Mouse (Mus musculus): Measurements from ENCODE around the gene Dnhd1. TPM values are rescaled to one million over a fixed set of nuclear protein-coding genes. Genes with fewer than 3 reads are reported as not detected.
A peak's percentile ranks its signal among the peaks of the same experiment; 100 is the strongest.
"Not testable (repeated sequence)": the region's sequence is repeated elsewhere in the genome, so short reads cannot be mapped to it uniquely, and the experiment has no call there.

Dnhd1 gene
- polyA plus RNA-seq, 1 experiment = 0.56 TPM

- Histone ChIP-seq H3K4me1 (ENCODE audit: control insufficient read depth, insufficient read depth, insufficient read length, low read length) (no peaks in the 10 kb centered on the region; the same call in 1 of the 2 replicates), H3K36me3 (ENCODE audit: control insufficient read depth, insufficient read depth, low read length) (peaks cover 24% of the 10 kb centered on the region), H3K27ac (ENCODE audit: insufficient read depth, low read depth, low read length) (no peak overlapping the region), H3K4me3 (ENCODE audit: low read depth, low read length) (no peak overlapping the region), H3K27me3 (ENCODE audit: control insufficient read depth, insufficient read depth, low read length) (no peaks in the 10 kb centered on the region)
- 96% methylated on average over 11 of the region's 11 CpGs for WGBS
- TF ChIP-seq CTCF (IDR thresholded peaks at IDR 0.05; ENCODE audit: extremely low read depth, insufficient read length, insufficient replicate concordance, low read depth, low read length) (no peak), POLR2A (IDR thresholded peaks at IDR 0.05; ENCODE audit: low read depth, low read length) (no peak)
These were observed 83.2 kb downstream of the Dnhd1 start for GRCm38 (mm10) chr7:105733836-105734235.

DNA sequence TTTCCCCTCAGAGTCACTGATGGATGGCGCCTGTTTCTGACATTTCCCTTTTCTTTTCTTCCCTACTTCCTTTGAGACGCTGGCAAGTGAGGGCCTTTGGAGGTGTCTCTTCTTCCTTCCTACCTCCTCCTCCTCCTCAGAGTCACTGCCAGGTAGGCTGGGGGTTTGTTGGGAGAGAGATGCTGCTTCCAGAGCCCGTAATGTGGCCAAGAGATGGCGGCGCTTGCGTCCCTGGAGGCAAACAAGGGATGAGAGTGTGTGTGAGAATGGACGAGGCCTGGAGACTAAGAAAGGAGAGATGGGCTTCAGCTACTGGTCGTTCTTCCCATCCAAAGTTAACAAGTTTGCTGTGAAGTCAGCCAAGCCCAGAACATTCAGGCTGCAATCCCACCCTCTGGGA is 84.2 kb downstream of the Dnhd1 start:
- Histone ChIP-seq H3K36me3 (ENCODE audit: control insufficient read depth, insufficient read depth, low read length) (peaks cover 23% of the 10 kb centered on the region), H3K4me1 (ENCODE audit: control insufficient read depth, insufficient read depth, insufficient read length, low read length) (no peaks in the 10 kb centered on the region; the same call in 1 of the 2 replicates), H3K27me3 (ENCODE audit: control insufficient read depth, insufficient read depth, low read length) (no peaks in the 10 kb centered on the region), H3K4me3 (ENCODE audit: low read depth, low read length) (no peak overlapping the region), H3K27ac (ENCODE audit: insufficient read depth, low read depth, low read length) (no peak overlapping the region)
- 85% methylated on average over 8 of the region's 8 CpGs for WGBS
- TF ChIP-seq POLR2A (IDR thresholded peaks at IDR 0.05; ENCODE audit: low read depth, low read length) (no peak), CTCF (IDR thresholded peaks at IDR 0.05; ENCODE audit: extremely low read depth, insufficient read length, insufficient replicate concordance, low read depth, low read length) (no peak)

GRCm38 (mm10) chr7:105735464-105735863 is 84.8 kb downstream of the Dnhd1 start:
- H3K36me3 ChIP-seq (ENCODE audit: control insufficient read depth, insufficient read depth, low read length) = peaks cover 24% of the 10 kb centered on the region
- H3K27me3 ChIP-seq (ENCODE audit: control insufficient read depth, insufficient read depth, low read length); H3K27ac ChIP-seq (ENCODE audit: insufficient read depth, low read depth, low read length); H3K4me3 ChIP-seq (ENCODE audit: low read depth, low read length); H3K4me1 ChIP-seq (ENCODE audit: control insufficient read depth, insufficient read depth, insufficient read length, low read length): not testable (repeated sequence)
- whole genome bisulfite sequencing = 31% methylated on average over 4 of the region's 4 CpGs

GRCm38 (mm10) chr7:105736264-105736901 is 85.8 kb downstream of the Dnhd1 start, which contains the start of gene Ilk:
TSS of gene Ilk (plus strand) at chr7:105736592.
- under 1% methylated on average over 43 of the region's 62 CpGs for WGBS
- TF ChIP-seq POLR2A (IDR thresholded peaks at IDR 0.05; ENCODE audit: low read depth, low read length) (no peak), CTCF (IDR thresholded peaks at IDR 0.05; ENCODE audit: extremely low read depth, insufficient read length, insufficient replicate concordance, low read depth, low read length) (no peak)

GRCm38 (mm10) chr7:105736911-105737521 is 86.4 kb downstream of the Dnhd1 start, which contains the start of gene Rrp8:
TSS of gene Rrp8 (minus strand) at chr7:105737385.
- TF ChIP-seq CTCF (IDR thresholded peaks at IDR 0.05; ENCODE audit: extremely low read depth, insufficient read length, insufficient replicate concordance, low read depth, low read length) (peak; percentile 14; the same call in 1 of the 2 replicates), POLR2A (IDR thresholded peaks at IDR 0.05; ENCODE audit: low read depth, low read length) (no peak)
- Histone ChIP-seq H3K4me1 (ENCODE audit: control insufficient read depth, insufficient read depth, insufficient read length, low read length) (no peaks in the 10 kb centered on the region; the same call in 1 of the 2 replicates), H3K36me3 (ENCODE audit: control insufficient read depth, insufficient read depth, low read length) (peaks cover 33% of the 10 kb centered on the region), H3K27me3 (ENCODE audit: control insufficient read depth, insufficient read depth, low read length) (no peaks in the 10 kb centered on the region), H3K27ac (ENCODE audit: insufficient read depth, low read depth, low read length) (peak within 1 kb of the TSS; percentile 77), H3K4me3 (ENCODE audit: low read depth, low read length) (peak within 1 kb of the TSS; percentile 98)
- WGBS = under 1% methylated on average over 30 of the region's 30 CpGs

More at GRCm38 (mm10) chr7:105736264-105736901, 85.8 kb downstream of the Dnhd1 start, which contains the start of gene Ilk:
- Histone ChIP-seq H3K36me3 (ENCODE audit: control insufficient read depth, insufficient read depth, low read length) (peaks cover 30% of the 10 kb centered on the region), H3K4me3 (ENCODE audit: low read depth, low read length) (peak within 1 kb of the TSS; percentile 98), H3K27me3 (ENCODE audit: control insufficient read depth, insufficient read depth, low read length) (no peaks in the 10 kb centered on the region), H3K27ac (ENCODE audit: insufficient read depth, low read depth, low read length) (peak within 1 kb of the TSS; percentile 77), H3K4me1 (ENCODE audit: control insufficient read depth, insufficient read depth, insufficient read length, low read length) (no peaks in the 10 kb centered on the region; the same call in 1 of the 2 replicates)

DNA sequence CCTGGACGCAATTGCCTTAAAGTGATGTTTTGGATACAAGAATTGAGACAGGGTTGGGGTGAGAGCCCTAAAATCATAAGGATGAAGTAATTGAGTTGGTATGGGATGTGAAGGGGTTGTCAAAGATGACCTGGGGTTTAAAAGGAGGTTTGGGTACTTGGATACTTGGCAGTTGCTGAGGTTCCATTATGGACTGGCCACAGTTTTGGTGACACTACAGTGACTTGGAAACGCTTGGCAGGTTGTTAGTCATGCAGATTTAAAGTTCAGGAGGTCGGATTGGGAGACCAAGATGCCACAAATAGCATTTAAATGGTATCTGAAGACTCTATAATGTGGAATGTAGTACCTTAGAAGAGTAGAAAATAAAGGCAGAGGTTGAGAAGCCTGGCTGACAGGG is 87.0 kb downstream of the Dnhd1 start:
- Histone ChIP-seq H3K4me3 (ENCODE audit: low read depth, low read length) (no peak overlapping the region), H3K27ac (ENCODE audit: insufficient read depth, low read depth, low read length) (peak overlapping the region; percentile 70), H3K36me3 (ENCODE audit: control insufficient read depth, insufficient read depth, low read length) (peaks cover 33% of the 10 kb centered on the region), H3K4me1 (ENCODE audit: control insufficient read depth, insufficient read depth, insufficient read length, low read length) (no peaks in the 10 kb centered on the region; the same call in 1 of the 2 replicates), H3K27me3 (ENCODE audit: control insufficient read depth, insufficient read depth, low read length) (no peaks in the 10 kb centered on the region)
- TF ChIP-seq POLR2A (IDR thresholded peaks at IDR 0.05; ENCODE audit: low read depth, low read length) (no peak), CTCF (IDR thresholded peaks at IDR 0.05; ENCODE audit: extremely low read depth, insufficient read length, insufficient replicate concordance, low read depth, low read length) (no peak)
- WGBS = 33% methylated on average over 3 of the region's 3 CpGs

GRCm38 (mm10) chr7:105738286-105738685 is 87.7 kb downstream of the Dnhd1 start:
- Histone ChIP-seq H3K4me1 (ENCODE audit: control insufficient read depth, insufficient read depth, insufficient read length, low read length) (peaks cover 3% of the 10 kb centered on the region; the same call in 1 of the 2 replicates), H3K27ac (ENCODE audit: insufficient read depth, low read depth, low read length) (peak overlapping the region; percentile 92), H3K27me3 (ENCODE audit: control insufficient read depth, insufficient read depth, low read length) (no peaks in the 10 kb centered on the region), H3K36me3 (ENCODE audit: control insufficient read depth, insufficient read depth, low read length) (peaks cover 28% of the 10 kb centered on the region), H3K4me3 (ENCODE audit: low read depth, low read length) (no peak overlapping the region)
- 72% methylated on average over 2 of the region's 2 CpGs for WGBS
- TF ChIP-seq POLR2A (IDR thresholded peaks at IDR 0.05; ENCODE audit: low read depth, low read length) (no peak), CTCF (IDR thresholded peaks at IDR 0.05; ENCODE audit: extremely low read depth, insufficient read length, insufficient replicate concordance, low read depth, low read length) (no peak)

Data from small intestine, adult 2 months (tissue).